Mouse (Mus musculus) adrenal gland (tissue): ENCODE results near the gene Slc28a1.

Experiments used
- intact Hi-C: fragments of 180-260 bp; cut with DNase I; formaldehyde crosslinking; loops from one replicate; pipeline ENCODE4 v1.15.1; 2025
- long read RNA-seq, 2 experiments: library from polyadenylated mRNA; unstranded; transcript quantifications; one replicate each; pipeline ENCODE4 v2.0.0; 2020; ENCODE audit warnings: borderline replicate concordance in 1 of 2; ENCODE audit not compliant: insufficient replicate concordance in 1 of 2

The Slc28a1 gene
- long read RNA-seq, experiment 1 = 0 reads
- long read RNA-seq, experiment 2 = 0 reads

- intact Hi-C loops = no loop called here
Measured at GRCm38 (mm10) chr7:81114555-81114954, at the start of gene Slc28a1. Gene Slc28a1, plus strand, starts transcription at chr7:81114799.

GRCm38 (mm10) chr7:81066714-81067113 is 47.9 kb upstream of the Slc28a1 start:
- intact Hi-C loops = no loop called here

- intact Hi-C loops = no loop called here
Measured at GRCm38 (mm10) chr7:81072463-81072862, 42.1 kb upstream of the Slc28a1 start.

- intact Hi-C loops = no loop called here
Measured at GRCm38 (mm10) chr7:81073273-81073672, 41.3 kb upstream of the Slc28a1 start.

GRCm38 (mm10) chr7:81074546-81074945 is 40.1 kb upstream of the Slc28a1 start:
- intact Hi-C loops = no loop called here

- intact Hi-C loops = no loop called here
Measured at GRCm38 (mm10) chr7:81075299-81075698, 39.3 kb upstream of the Slc28a1 start.

GRCm38 (mm10) chr7:81075732-81076131 is 38.9 kb upstream of the Slc28a1 start:
- intact Hi-C loops = no loop called here

GRCm38 (mm10) chr7:81077009-81077408 is 37.6 kb upstream of the Slc28a1 start:
- intact Hi-C loops = no loop called here

GRCm38 (mm10) chr7:81078740-81079139 is 35.9 kb upstream of the Slc28a1 start:
- intact Hi-C loops = no loop called here

GRCm38 (mm10) chr7:81093420-81093965 is 21.1 kb upstream of the Slc28a1 start:
- intact Hi-C loops = no loop called here

- intact Hi-C loops = no loop called here
Measured at GRCm38 (mm10) chr7:81094104-81094757, 20.4 kb upstream of the Slc28a1 start.

GRCm38 (mm10) chr7:81100341-81100740 is 14.3 kb upstream of the Slc28a1 start:
- intact Hi-C loops = no loop called here

GRCm38 (mm10) chr7:81102854-81103253 is 11.7 kb upstream of the Slc28a1 start:
- intact Hi-C loops = no loop called here

- intact Hi-C loops = no loop called here
Measured at GRCm38 (mm10) chr7:81105525-81105924, 9.1 kb upstream of the Slc28a1 start.

- intact Hi-C loops = no loop called here
Measured at GRCm38 (mm10) chr7:81108226-81108625, 6.4 kb upstream of the Slc28a1 start.

- intact Hi-C loops = no loop called here
Measured at GRCm38 (mm10) chr7:81109717-81110651, 4.6 kb upstream of the Slc28a1 start.

GRCm38 (mm10) chr7:81110791-81111190 is 3.8 kb upstream of the Slc28a1 start:
- intact Hi-C loops = no loop called here

GRCm38 (mm10) chr7:81111729-81112128 is 2.9 kb upstream of the Slc28a1 start:
- intact Hi-C loops = no loop called here

- intact Hi-C loops = no loop called here
Measured at GRCm38 (mm10) chr7:81112686-81113360, 1.8 kb upstream of the Slc28a1 start.

GRCm38 (mm10) chr7:81121099-81121498 is 6.5 kb downstream of the Slc28a1 start:
- intact Hi-C loops = no loop called here

GRCm38 (mm10) chr7:81122808-81123207 is 8.2 kb downstream of the Slc28a1 start:
- intact Hi-C loops = no loop called here

GRCm38 (mm10) chr7:81123553-81123952 is 9.0 kb downstream of the Slc28a1 start:
- intact Hi-C loops = no loop called here
